Mouse (Mus musculus): ENCODE measurements around the gene Mta3. TPM values are rescaled to one million over a fixed set of nuclear protein-coding genes. Genes with fewer than 3 reads are reported as not detected.

Mta3 gene
- polyA plus RNA-seq, 1 experiment: 25.7 TPM

GRCm38 (mm10) chr17:83736701-83737100, 30.7 kb downstream of the Mta3 start:
- TF ChIP-seq MAX (IDR thresholded peaks at IDR 0.05) (no peak), FOSL1 (IDR thresholded peaks at IDR 0.05; ENCODE audit: insufficient read depth, low read length, poor library complexity, severe bottlenecking) (no peak)
- Histone ChIP-seq H3K79me2 (ENCODE audit: control insufficient read depth, insufficient read depth) (no peaks in the 10 kb centered on the region), H3ac (ENCODE audit: control insufficient read depth, insufficient read length, low read depth) (no peak overlapping the region), H3K79me3 (ENCODE audit: low read depth) (peaks cover 2% of the 10 kb centered on the region), H3K27me3 (ENCODE audit: control insufficient read depth, insufficient read depth, insufficient read length) (no peaks in the 10 kb centered on the region), H3K4me3 (ENCODE audit: insufficient read depth, poor library complexity, severe bottlenecking) (no peak overlapping the region), H3K36me3 (ENCODE audit: control insufficient read depth, insufficient read depth) (no peaks in the 10 kb centered on the region)

DNA sequence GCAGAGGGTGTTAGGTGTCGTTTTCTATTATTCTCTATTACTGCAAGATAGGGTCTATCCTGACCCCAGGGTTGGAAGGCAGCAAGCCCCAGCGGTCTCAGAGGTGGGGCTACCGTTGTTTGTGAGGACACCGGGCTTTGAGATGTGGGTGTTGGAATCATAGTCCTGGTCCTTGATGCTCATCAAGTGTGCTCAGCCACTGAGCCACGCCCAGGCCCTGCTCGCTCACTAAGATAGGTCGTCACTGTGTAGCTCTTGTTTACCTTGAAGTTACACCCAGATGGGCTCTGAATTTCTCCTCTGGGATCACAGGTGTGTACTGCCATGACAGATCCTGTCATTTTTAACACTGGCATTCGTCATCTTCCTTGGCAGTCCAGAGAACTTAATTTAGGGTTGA, 31.8 kb downstream of the Mta3 start:
- no peaks in the 10 kb centered on the region for H3K27me3 ChIP-seq (ENCODE audit: control insufficient read depth, insufficient read depth, insufficient read length)
- TF ChIP-seq MYOD1 (IDR thresholded peaks at IDR 0.05; ENCODE audit: control insufficient read depth, insufficient read length, low read depth) (no peak), USF1 (IDR thresholded peaks at IDR 0.05; ENCODE audit: low read depth) (no peak), CEBPB (IDR thresholded peaks at IDR 0.05; ENCODE audit: low read depth) (no peak), MAX (IDR thresholded peaks at IDR 0.05) (no peak), CTCF (IDR thresholded peaks at IDR 0.05; ENCODE audit: control insufficient read depth, insufficient read depth, insufficient read length) (no peak)
- no peaks in the 10 kb centered on the region for H3K36me3 ChIP-seq (ENCODE audit: control insufficient read depth, insufficient read depth)
- no peaks in the 10 kb centered on the region for H3K79me2 ChIP-seq (ENCODE audit: control insufficient read depth, insufficient read depth)
- H3ac ChIP-seq (ENCODE audit: control insufficient read depth, insufficient read length, low read depth): no peak overlapping the region
- peaks cover 2% of the 10 kb centered on the region for H3K79me3 ChIP-seq (ENCODE audit: low read depth)
- no peak overlapping the region for H3K4me3 ChIP-seq (ENCODE audit: insufficient read depth, poor library complexity, severe bottlenecking)

DNA sequence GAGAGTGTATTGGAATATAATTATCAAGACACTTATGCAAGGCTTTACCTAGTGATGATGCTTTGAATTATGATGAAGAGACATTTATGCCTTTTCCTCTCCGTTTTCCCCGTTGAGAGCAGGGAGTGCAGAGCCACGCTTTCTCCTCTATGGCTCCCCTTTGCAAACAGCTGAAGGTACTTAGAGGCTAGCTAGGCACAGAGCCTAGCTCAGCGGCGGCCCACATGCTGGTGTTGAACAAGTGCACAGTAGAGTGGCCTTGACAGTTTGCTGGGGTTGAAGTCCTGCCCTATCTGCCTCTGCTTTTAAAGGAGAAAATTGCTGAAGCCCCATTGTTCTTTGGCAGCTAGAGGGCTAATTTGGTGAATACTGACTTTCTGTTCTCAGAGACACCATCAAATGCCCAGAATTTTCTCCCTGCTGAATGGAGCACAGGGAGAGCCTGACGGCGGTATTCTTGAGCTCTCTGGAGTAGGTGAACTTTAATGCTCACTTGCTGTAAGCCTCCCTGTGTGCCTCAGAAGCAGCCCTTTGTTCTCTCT, 34.2 kb downstream of the Mta3 start:
- no peak overlapping the region for H3ac ChIP-seq (ENCODE audit: control insufficient read depth, insufficient read length, low read depth)
- TF ChIP-seq FOSL1 (IDR thresholded peaks at IDR 0.05; ENCODE audit: insufficient read depth, low read length, poor library complexity, severe bottlenecking) (no peak), CTCF (IDR thresholded peaks at IDR 0.05; ENCODE audit: control insufficient read depth, insufficient read depth, insufficient read length) (no peak), MAX (IDR thresholded peaks at IDR 0.05) (no peak), USF1 (IDR thresholded peaks at IDR 0.05; ENCODE audit: low read depth) (no peak), MYOD1 (IDR thresholded peaks at IDR 0.05; ENCODE audit: control insufficient read depth, insufficient read length, low read depth) (no peak), MYOG (IDR thresholded peaks at IDR 0.05; ENCODE audit: control insufficient read depth, extremely low read depth, insufficient read length) (no peak), CEBPB (IDR thresholded peaks at IDR 0.05; ENCODE audit: low read depth) (no peak)
- H3K79me2 ChIP-seq (ENCODE audit: control insufficient read depth, insufficient read depth): no peaks in the 10 kb centered on the region
- no peaks in the 10 kb centered on the region for H3K36me3 ChIP-seq (ENCODE audit: control insufficient read depth, insufficient read depth)
- H3K27me3 ChIP-seq (ENCODE audit: control insufficient read depth, insufficient read depth, insufficient read length): no peaks in the 10 kb centered on the region
- H3K79me3 ChIP-seq (ENCODE audit: low read depth): peaks cover 2% of the 10 kb centered on the region
- H3K4me3 ChIP-seq (ENCODE audit: insufficient read depth, poor library complexity, severe bottlenecking): no peak overlapping the region

DNA sequence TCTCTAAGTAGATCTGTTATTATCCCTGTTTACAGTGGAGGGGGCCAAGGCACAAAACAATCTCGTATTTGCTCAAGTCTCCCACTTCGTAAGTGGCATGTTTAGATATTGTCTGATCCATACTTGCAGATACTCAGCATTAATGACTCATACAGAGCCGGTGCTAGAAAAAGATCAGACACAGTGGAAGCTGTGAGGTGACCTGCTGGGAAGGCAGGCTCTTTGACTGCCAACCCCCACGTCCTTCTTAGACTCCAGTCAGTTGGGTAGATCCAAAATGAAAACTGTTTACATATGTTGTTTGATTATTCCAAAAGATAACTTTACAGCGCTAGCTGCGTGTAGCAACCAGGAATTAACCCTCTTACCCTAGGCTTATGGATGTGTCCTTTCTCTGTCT, 35.3 kb downstream of the Mta3 start:
- Histone ChIP-seq H3K79me2 (ENCODE audit: control insufficient read depth, insufficient read depth) (no peaks in the 10 kb centered on the region), H3K79me3 (ENCODE audit: low read depth) (no peaks in the 10 kb centered on the region), H3K27me3 (ENCODE audit: control insufficient read depth, insufficient read depth, insufficient read length) (no peaks in the 10 kb centered on the region), H3ac (ENCODE audit: control insufficient read depth, insufficient read length, low read depth) (no peak overlapping the region), H3K36me3 (ENCODE audit: control insufficient read depth, insufficient read depth) (no peaks in the 10 kb centered on the region), H3K4me3 (ENCODE audit: insufficient read depth, poor library complexity, severe bottlenecking) (no peak overlapping the region)
- TF ChIP-seq MYOD1 (IDR thresholded peaks at IDR 0.05; ENCODE audit: control insufficient read depth, insufficient read length, low read depth) (no peak), MYOG (IDR thresholded peaks at IDR 0.05; ENCODE audit: control insufficient read depth, extremely low read depth, insufficient read length) (no peak), USF1 (IDR thresholded peaks at IDR 0.05; ENCODE audit: low read depth) (no peak), FOSL1 (IDR thresholded peaks at IDR 0.05; ENCODE audit: insufficient read depth, low read length, poor library complexity, severe bottlenecking) (no peak), CTCF (IDR thresholded peaks at IDR 0.05; ENCODE audit: control insufficient read depth, insufficient read depth, insufficient read length) (no peak), CEBPB (IDR thresholded peaks at IDR 0.05; ENCODE audit: low read depth) (no peak), MAX (IDR thresholded peaks at IDR 0.05) (no peak)

GRCm38 (mm10) chr17:83744231-83744824, 38.4 kb downstream of the Mta3 start:
- no peak overlapping the region for H3K4me3 ChIP-seq (ENCODE audit: insufficient read depth, poor library complexity, severe bottlenecking)
- no peak overlapping the region for H3ac ChIP-seq (ENCODE audit: control insufficient read depth, insufficient read length, low read depth)
- H3K79me2 ChIP-seq (ENCODE audit: control insufficient read depth, insufficient read depth): no peaks in the 10 kb centered on the region
- TF ChIP-seq CTCF (IDR thresholded peaks at IDR 0.05; ENCODE audit: control insufficient read depth, insufficient read depth, insufficient read length): no peak
- TF ChIP-seq MYOG (IDR thresholded peaks at IDR 0.05; ENCODE audit: control insufficient read depth, extremely low read depth, insufficient read length): no peak
- no peak for TF ChIP-seq USF1 (IDR thresholded peaks at IDR 0.05; ENCODE audit: low read depth)
- no peak for TF ChIP-seq CEBPB (IDR thresholded peaks at IDR 0.05; ENCODE audit: low read depth)
- no peak for TF ChIP-seq MYOD1 (IDR thresholded peaks at IDR 0.05; ENCODE audit: control insufficient read depth, insufficient read length, low read depth)
- TF ChIP-seq MAX (IDR thresholded peaks at IDR 0.05): no peak
- no peak for TF ChIP-seq FOSL1 (IDR thresholded peaks at IDR 0.05; ENCODE audit: insufficient read depth, low read length, poor library complexity, severe bottlenecking)
- H3K27me3 ChIP-seq (ENCODE audit: control insufficient read depth, insufficient read depth, insufficient read length): no peaks in the 10 kb centered on the region
- no peaks in the 10 kb centered on the region for H3K36me3 ChIP-seq (ENCODE audit: control insufficient read depth, insufficient read depth)
- H3K79me3 ChIP-seq (ENCODE audit: low read depth): no peaks in the 10 kb centered on the region

All from C2C12 (cell line).